Mouse (Mus musculus): ENCODE results near the gene Rab40c.

- TF ChIP-seq CTCF (IDR thresholded peaks at IDR 0.05; ENCODE audit: low read depth) (no peak), EP300 (IDR thresholded peaks at IDR 0.05; ENCODE audit: low read depth) (no peak)
Measured at GRCm38 (mm10) chr17:25956201-25956600, 36.7 kb upstream of the Rab40c start.
